Mouse (Mus musculus) bone marrow macrophage, adult 2 months (primary cell): ENCODE data around the gene Akt1.

Experiments used
- CTCF ChIP-seq: IDR thresholded peaks from 2 replicates; pipeline ENCODE4 v1.5.1; 2012; ENCODE audit warnings: low read depth, mild to moderate bottlenecking, low read length, moderate library complexity
- POLR2A ChIP-seq: IDR thresholded peaks from 2 replicates; pipeline ENCODE4 v1.6.1; 2012; ENCODE audit warnings: mild to moderate bottlenecking, low read depth, low read length, borderline replicate concordance

DNA sequence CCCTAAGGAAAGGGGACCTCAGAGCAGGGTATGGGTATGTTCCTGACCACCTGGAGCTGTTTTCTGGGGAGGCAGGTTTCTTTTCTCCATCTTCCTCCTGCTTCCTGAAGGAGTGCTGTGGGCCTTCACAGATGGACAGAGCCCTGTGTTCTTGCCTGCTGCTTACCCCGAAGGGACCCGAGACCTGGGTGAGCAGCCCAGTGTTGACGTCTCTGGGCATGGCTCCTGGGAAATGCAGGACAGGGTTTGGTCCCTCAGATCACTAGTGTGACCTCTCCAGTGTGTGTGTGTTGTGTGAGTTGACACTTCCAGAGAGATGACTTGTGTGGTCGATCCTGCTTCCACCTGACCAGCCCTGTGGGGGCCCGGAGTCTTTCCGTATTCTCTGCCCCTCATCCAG lies 48.8 kb upstream of the Akt1 start:
- TF ChIP-seq POLR2A (no peak), CTCF (no peak)
